Comparison of ENCODE assay signal across 14 mouse cellular contexts in the genomic region with DNA sequence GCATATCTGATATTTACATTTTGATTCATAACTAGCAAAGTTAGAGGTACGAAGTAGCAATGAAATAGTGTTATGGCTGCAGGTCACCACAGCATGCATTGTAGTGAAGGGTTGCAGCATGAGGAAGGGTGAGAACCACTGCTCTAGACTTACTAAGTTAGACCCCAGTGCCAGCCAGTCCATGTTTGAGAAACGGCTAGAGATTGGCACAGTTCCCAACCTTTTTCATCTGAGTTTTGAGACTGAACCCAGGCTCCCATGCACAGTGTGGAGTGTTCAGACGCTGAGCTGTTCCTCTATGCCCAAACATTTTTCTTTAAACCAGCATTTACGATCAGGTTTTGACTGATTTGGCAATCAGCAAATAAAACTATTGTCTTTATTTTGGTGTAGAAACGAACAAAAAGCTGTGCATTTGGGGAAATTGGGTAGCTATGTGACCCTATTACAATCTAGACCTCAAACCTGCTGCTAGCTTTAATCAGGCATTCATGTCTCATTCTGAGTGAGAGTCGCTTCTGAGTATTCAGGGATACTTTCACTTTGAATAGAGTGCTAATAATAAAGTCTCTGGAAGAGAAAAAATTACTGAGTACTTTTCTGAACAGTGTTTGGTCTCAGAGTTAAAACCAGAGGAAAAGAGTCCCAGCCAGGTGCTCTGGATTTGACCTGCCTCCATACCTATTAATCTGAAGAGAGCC.
A peak's percentile ranks its signal among the peaks of the same experiment; 100 is the strongest.
DNase-seq lines count a peak whose midpoint lies in the region; ATAC-seq and TF ChIP-seq lines count a peak whose summit lies in the region.
"Had no signal": no experiment of that assay in that cellular context is flagged by ENCODE, and none has a peak within 500 bp of the region (broad histone marks: within the 10 kb centered on the region; RNA-seq: fewer than 3 reads in every experiment).

No protein-coding gene starts in this region.

- H3K27me3 ChIP-seq in heart, embryonic 13.5 days (replicated peaks) = no peaks in the 10 kb centered on the region
- no peaks in the 10 kb centered on the region for H3K27me3 ChIP-seq in lung, postnatal 0 days (replicated peaks; ENCODE audit: insufficient read depth, low read length)
- H3K27me3 ChIP-seq in forebrain, postnatal 0 days (ENCODE audit: insufficient read depth, low read length) = no peaks in the 10 kb centered on the region
- H3K27me3 ChIP-seq: limb, embryonic 13.5 days; neural tube, embryonic 13.5 days had no signal

- no peaks in the 10 kb centered on the region for H3K9me3 ChIP-seq in heart, embryonic 13.5 days
- no peaks in the 10 kb centered on the region for H3K9me3 ChIP-seq in lung, postnatal 0 days (ENCODE audit: low read length)
- H3K9me3 ChIP-seq in forebrain, postnatal 0 days (ENCODE audit: low read length) = no peaks in the 10 kb centered on the region
- H3K9me3 ChIP-seq: limb, embryonic 13.5 days; neural tube, embryonic 13.5 days had no signal

- no peak for DNase-seq in heart, adult 18-20 months
- DNase-seq in lung, postnatal 0 days (ENCODE audit: low spot score) = no peak
- no peak for DNase-seq in lung, adult 2 months
- peak; percentile 8 for DNase-seq in NIH3T3 (ENCODE audit: low read depth)
- peak; percentile 43 for DNase-seq in forebrain, postnatal 0 days
- DNase-seq in embryo, embryonic 10.5 days (ENCODE audit: low spot score) = no peak
- DNase-seq in right cerebral cortex, postnatal 14 days = no peak
- DNase-seq: kidney, adult 9 months; layer of hippocampus, adult 9-11 months; right cerebral cortex, postnatal 25 days had no signal

- TF ChIP-seq POLR2A in lung, adult 2 months (IDR thresholded peaks at IDR 0.05; ENCODE audit: borderline replicate concordance, extremely low read depth, low read depth, low read length) = no peak

- H3K9ac ChIP-seq in heart, embryonic 13.5 days = peak overlapping the region; percentile 2
- H3K9ac ChIP-seq in lung, postnatal 0 days (replicated peaks; ENCODE audit: low read depth) = no peak overlapping the region
- 0 out of 2 replicates have a peak overlapping the region, but pooled peaks have one; percentile 14 for H3K9ac ChIP-seq in forebrain, postnatal 0 days
- H3K9ac ChIP-seq: limb, embryonic 13.5 days; neural tube, embryonic 13.5 days had no signal

- H3K4me3 ChIP-seq in heart, embryonic 13.5 days = no peak overlapping the region
- H3K4me3 ChIP-seq in lung, postnatal 0 days (ENCODE audit: low read depth, low read length) = no peak overlapping the region
- no peak overlapping the region for H3K4me3 ChIP-seq in lung, adult 2 months (replicated peaks; ENCODE audit: extremely low read depth, low read depth, low read length)
- H3K4me3 ChIP-seq in forebrain, postnatal 0 days (ENCODE audit: low read depth, low read length) = no peak overlapping the region
- H3K4me3 ChIP-seq: erythroblast, embryonic 14.5 days; limb, embryonic 13.5 days; neural tube, embryonic 13.5 days had no signal

- peak overlapping the region; percentile 36 for H3K4me2 ChIP-seq in heart, embryonic 13.5 days
- H3K4me2 ChIP-seq in lung, postnatal 0 days (replicated peaks; ENCODE audit: low read depth, low read length) = no peak overlapping the region
- peak overlapping the region; percentile 23 for H3K4me2 ChIP-seq in forebrain, postnatal 0 days (ENCODE audit: low read depth)
- H3K4me2 ChIP-seq: limb, embryonic 13.5 days; neural tube, embryonic 13.5 days had no signal

- H3K27ac ChIP-seq in heart, embryonic 13.5 days (replicated peaks) = no peak overlapping the region
- H3K27ac ChIP-seq in lung, postnatal 0 days (ENCODE audit: low read length) = 0 out of 2 replicates have a peak overlapping the region, but pooled peaks have one; percentile 29
- H3K27ac ChIP-seq in forebrain, postnatal 0 days (ENCODE audit: low read depth, low read length) = peak overlapping the region; percentile 2
- H3K27ac ChIP-seq: limb, embryonic 13.5 days; neural tube, embryonic 13.5 days had no signal

- no peak for TF ChIP-seq CTCF in lung, postnatal 0 days (IDR thresholded peaks at IDR 0.05)
- TF ChIP-seq CTCF in lung, adult 2 months (IDR thresholded peaks at IDR 0.05; ENCODE audit: insufficient read depth, low read length) = no peak
- no peak for TF ChIP-seq CTCF in forebrain, postnatal 0 days (IDR thresholded peaks at IDR 0.05; ENCODE audit: low read depth)

- H3K36me3 ChIP-seq in heart, embryonic 13.5 days = peaks cover 5% of the 10 kb centered on the region; the same call in 1 of the 2 replicates
- no peaks in the 10 kb centered on the region for H3K36me3 ChIP-seq in lung, postnatal 0 days (ENCODE audit: insufficient read depth, low read length)
- no peaks in the 10 kb centered on the region for H3K36me3 ChIP-seq in forebrain, postnatal 0 days (ENCODE audit: insufficient read depth)
- H3K36me3 ChIP-seq: neural tube, embryonic 13.5 days had no signal

- peaks cover 16% of the 10 kb centered on the region for H3K4me1 ChIP-seq in heart, embryonic 13.5 days
- H3K4me1 ChIP-seq in lung, postnatal 0 days (ENCODE audit: insufficient read depth, low read depth, low read length) = no peaks in the 10 kb centered on the region
- peaks cover 8% of the 10 kb centered on the region; the same call in 1 of the 2 replicates for H3K4me1 ChIP-seq in lung, adult 2 months (ENCODE audit: control insufficient read depth, insufficient read depth, low read length)
- peaks cover 4% of the 10 kb centered on the region; the same call in 1 of the 2 replicates for H3K4me1 ChIP-seq in forebrain, postnatal 0 days (ENCODE audit: insufficient read depth)

- no peak for TF ChIP-seq EP300 in lung, postnatal 0 days (IDR thresholded peaks at IDR 0.05)

- ATAC-seq in heart, embryonic 13.5 days (ENCODE audit: extremely low read depth, insufficient number of reproducible peaks, low FRiP score, low TSS enrichment) = no peak
- ATAC-seq in lung, postnatal 0 days = no peak
- ATAC-seq in forebrain, postnatal 0 days = no peak; the same call in 1 of the 2 replicates

- WGBS in heart, embryonic 13.5 days = 61% methylated on average over 6 of the region's 6 CpGs
- 59% methylated on average over 6 of the region's 6 CpGs for WGBS in lung, postnatal 0 days
- whole genome bisulfite sequencing in lung, adult 2 months = 54% methylated on average over 6 of the region's 6 CpGs
- 32% methylated on average over 6 of the region's 6 CpGs for WGBS in forebrain, postnatal 0 days

Comparison
In these comparisons a context has a peak if more than half of its experiments do, and no peak if none do; other contexts are left out.
1. DNase-seq: peak in NIH3T3 (single experiment) and forebrain, postnatal 0 days (single experiment); none in heart, adult 18-20 months (0 of 2), lung, postnatal 0 days (single experiment), lung, adult 2 months (single experiment), embryo, embryonic 10.5 days (single experiment) and right cerebral cortex, postnatal 14 days (single experiment).